Mouse (Mus musculus): ENCODE measurements around the gene Fam229a. TPM values are rescaled to one million over a fixed set of nuclear protein-coding genes. Genes with fewer than 3 reads are reported as not detected.

Gene Fam229a
- total and polyA plus RNA-seq, 2 experiments from 2014 or later, result 0.22 TPM; not detected in 1

GRCm38 (mm10) chr4:129479863-129480262 is 11.1 kb upstream of the Fam229a start:
- Histone ChIP-seq H3K4me3 (ENCODE audit: low read depth, low read length) (no peak overlapping the region), H3K9me3 (replicated peaks; ENCODE audit: control insufficient read depth, low read length) (no peaks in the 10 kb centered on the region), H3K9ac (replicated peaks; ENCODE audit: low read depth, low read length) (no peak overlapping the region), H3K36me3 (replicated peaks; ENCODE audit: control insufficient read depth, insufficient read depth, low read length) (peaks cover 76% of the 10 kb centered on the region), H3K4me2 (ENCODE audit: low read depth, low read length) (no peak overlapping the region), H3K27me3 (ENCODE audit: control insufficient read depth, insufficient read depth, low read length) (no peaks in the 10 kb centered on the region), H3K27ac (ENCODE audit: low read depth) (no peak overlapping the region), H3K4me1 (ENCODE audit: control insufficient read depth, insufficient read depth) (no peaks in the 10 kb centered on the region)
- no peak for DNase-seq (ENCODE audit: low spot score)
- ATAC-seq (ENCODE audit: insufficient read depth, low read depth), result no peak
- 87% methylated on average over 3 of the region's 3 CpGs for WGBS
- TF ChIP-seq CTCF (IDR thresholded peaks at IDR 0.05; ENCODE audit: low read depth) (no peak), EP300 (IDR thresholded peaks at IDR 0.05; ENCODE audit: low read depth) (no peak)

DNA sequence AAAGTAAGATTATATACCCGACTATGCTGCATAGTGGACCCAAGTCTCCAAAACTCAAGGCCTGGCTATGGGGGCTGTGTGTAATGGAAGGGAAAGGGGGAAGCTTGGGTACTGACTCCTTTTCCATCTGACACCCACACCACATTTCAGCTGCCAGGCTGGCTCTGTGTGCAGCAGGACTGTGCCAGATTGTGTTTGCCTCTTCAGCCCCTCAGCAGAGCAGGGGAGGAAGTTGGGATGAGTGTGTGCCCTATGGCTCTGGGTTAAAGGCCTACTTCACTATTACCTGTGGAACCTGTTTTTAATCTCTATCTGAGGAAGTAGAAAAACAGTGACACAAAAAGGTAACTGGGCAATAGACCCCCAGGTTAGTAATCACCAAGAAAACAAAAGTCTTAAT is 9.9 kb upstream of the Fam229a start:
- no peaks in the 10 kb centered on the region for H3K4me1 ChIP-seq (ENCODE audit: control insufficient read depth, insufficient read depth)
- H3K9ac ChIP-seq (replicated peaks; ENCODE audit: low read depth, low read length), result no peak overlapping the region
- TF ChIP-seq EP300 (IDR thresholded peaks at IDR 0.05; ENCODE audit: low read depth) (no peak), CTCF (IDR thresholded peaks at IDR 0.05; ENCODE audit: low read depth) (no peak)
- no peak overlapping the region for H3K4me3 ChIP-seq (ENCODE audit: low read depth, low read length)
- no peaks in the 10 kb centered on the region for H3K27me3 ChIP-seq (ENCODE audit: control insufficient read depth, insufficient read depth, low read length)
- H3K36me3 ChIP-seq (replicated peaks; ENCODE audit: control insufficient read depth, insufficient read depth, low read length), result peaks cover 76% of the 10 kb centered on the region
- DNase-seq (ENCODE audit: low spot score) (no peak), ATAC-seq (ENCODE audit: insufficient read depth, low read depth) (no peak)
- WGBS, result 76% methylated on average over 1 of the region's 1 CpGs
- no peak overlapping the region for H3K27ac ChIP-seq (ENCODE audit: low read depth)
- H3K4me2 ChIP-seq (ENCODE audit: low read depth, low read length), result no peak overlapping the region
- no peaks in the 10 kb centered on the region for H3K9me3 ChIP-seq (replicated peaks; ENCODE audit: control insufficient read depth, low read length)

DNA sequence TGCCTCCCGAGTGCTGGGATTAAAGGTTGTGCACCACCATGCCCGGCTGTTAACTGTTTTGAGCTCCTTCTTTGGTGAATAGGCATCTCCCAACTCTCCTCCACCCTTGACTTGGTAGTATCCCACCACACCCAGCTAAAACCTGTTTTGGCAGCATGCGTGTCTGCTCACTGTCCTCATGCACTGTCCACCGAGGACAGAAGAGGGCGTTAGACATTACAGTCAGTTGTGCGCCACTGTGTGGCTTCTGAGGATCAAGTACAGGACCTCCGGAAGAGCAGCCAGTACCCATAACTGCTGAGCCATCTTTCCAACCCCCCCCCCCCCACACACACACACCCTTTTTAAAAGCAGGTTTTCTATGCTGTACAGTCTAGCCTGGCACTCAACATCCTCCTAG is 3.7 kb downstream of the Fam229a start:
- H3K4me2 ChIP-seq (ENCODE audit: low read depth, low read length), result no peak overlapping the region

DNA sequence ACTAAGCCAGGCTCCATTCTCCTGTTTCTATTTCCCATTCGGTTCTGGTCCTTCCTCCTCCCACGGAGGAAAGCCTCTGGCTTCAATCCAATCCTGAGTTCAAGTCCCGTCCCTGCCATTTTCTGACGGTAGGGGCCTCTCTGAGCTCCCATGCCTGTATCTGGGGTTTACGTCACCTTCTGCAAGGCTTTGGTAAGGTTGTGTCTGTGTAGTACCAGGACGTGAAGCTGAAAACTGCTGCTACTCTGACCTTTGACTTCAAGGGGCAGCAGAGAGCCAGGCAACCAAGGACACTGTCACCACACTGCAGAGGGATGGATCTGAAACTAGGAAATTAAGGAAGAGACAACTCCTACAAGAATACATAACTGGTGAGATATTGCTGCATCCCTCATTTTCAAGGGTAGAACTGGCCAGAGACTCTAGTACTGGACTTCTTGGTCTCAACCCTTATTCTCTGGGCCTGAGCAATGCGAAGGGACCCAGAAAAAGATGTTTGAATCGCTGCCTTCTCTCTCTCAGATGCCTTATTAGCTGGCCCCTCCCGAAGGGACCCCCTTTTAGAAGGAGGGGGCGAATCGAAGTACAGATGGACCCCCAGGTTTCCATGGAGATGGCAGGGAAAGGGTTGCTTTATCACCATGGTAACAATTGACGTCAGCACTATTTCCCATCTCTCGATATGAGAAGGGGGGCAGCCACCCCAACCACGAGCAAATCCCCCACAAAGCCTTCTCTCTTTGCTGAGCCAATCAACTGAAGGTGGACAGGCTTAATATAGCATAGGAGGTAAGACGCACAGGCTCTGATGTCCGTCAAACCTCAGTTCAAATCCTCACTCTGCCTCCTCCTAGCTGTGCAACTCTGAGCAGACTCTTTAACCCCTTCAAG is 4.9 kb downstream of the Fam229a start:
- Histone ChIP-seq H3K9ac (replicated peaks; ENCODE audit: low read depth, low read length) (no peak overlapping the region), H3K4me3 (ENCODE audit: low read depth, low read length) (no peak overlapping the region), H3K36me3 (replicated peaks; ENCODE audit: control insufficient read depth, insufficient read depth, low read length) (no peaks in the 10 kb centered on the region), H3K9me3 (replicated peaks; ENCODE audit: control insufficient read depth, low read length) (no peaks in the 10 kb centered on the region), H3K27me3 (ENCODE audit: control insufficient read depth, insufficient read depth, low read length) (peaks cover 17% of the 10 kb centered on the region), H3K4me2 (ENCODE audit: low read depth, low read length) (no peak overlapping the region), H3K27ac (ENCODE audit: low read depth) (peak overlapping the region; percentile 65), H3K4me1 (ENCODE audit: control insufficient read depth, insufficient read depth) (peaks cover 13% of the 10 kb centered on the region; the same call in 1 of the 2 replicates)
- no peak for ATAC-seq (ENCODE audit: insufficient read depth, low read depth)
- DNase-seq (ENCODE audit: low spot score), result no peak
- TF ChIP-seq CTCF (IDR thresholded peaks at IDR 0.05; ENCODE audit: low read depth), result peak; percentile 32
- TF ChIP-seq EP300 (IDR thresholded peaks at IDR 0.05; ENCODE audit: low read depth), result no peak
- 31% methylated on average over 16 of the region's 16 CpGs for WGBS

More for the DNA sequence above, 3.7 kb downstream of the Fam229a start:
- H3K9ac ChIP-seq (replicated peaks; ENCODE audit: low read depth, low read length), result no peak overlapping the region
- H3K36me3 ChIP-seq (replicated peaks; ENCODE audit: control insufficient read depth, insufficient read depth, low read length), result 0 out of 2 replicates have a peak, but pooled peaks cover 1% of the 10 kb centered on the region
- 66% methylated on average over 7 of the region's 7 CpGs for WGBS
- no peaks in the 10 kb centered on the region for H3K9me3 ChIP-seq (replicated peaks; ENCODE audit: control insufficient read depth, low read length)
- no peak for DNase-seq (ENCODE audit: low spot score)
- TF ChIP-seq CTCF (IDR thresholded peaks at IDR 0.05; ENCODE audit: low read depth) (0 out of 2 replicates have a peak, but pooled peaks have one; percentile 9), EP300 (IDR thresholded peaks at IDR 0.05; ENCODE audit: low read depth) (no peak)
- ATAC-seq (ENCODE audit: insufficient read depth, low read depth), result 0 out of 2 replicates have a peak, but pooled peaks have one; percentile 12
- H3K27ac ChIP-seq (ENCODE audit: low read depth), result no peak overlapping the region
- peaks cover 14% of the 10 kb centered on the region; the same call in 1 of the 2 replicates for H3K4me1 ChIP-seq (ENCODE audit: control insufficient read depth, insufficient read depth)
- H3K4me3 ChIP-seq (ENCODE audit: low read depth, low read length), result no peak overlapping the region
- H3K27me3 ChIP-seq (ENCODE audit: control insufficient read depth, insufficient read depth, low read length), result peaks cover 22% of the 10 kb centered on the region

DNA sequence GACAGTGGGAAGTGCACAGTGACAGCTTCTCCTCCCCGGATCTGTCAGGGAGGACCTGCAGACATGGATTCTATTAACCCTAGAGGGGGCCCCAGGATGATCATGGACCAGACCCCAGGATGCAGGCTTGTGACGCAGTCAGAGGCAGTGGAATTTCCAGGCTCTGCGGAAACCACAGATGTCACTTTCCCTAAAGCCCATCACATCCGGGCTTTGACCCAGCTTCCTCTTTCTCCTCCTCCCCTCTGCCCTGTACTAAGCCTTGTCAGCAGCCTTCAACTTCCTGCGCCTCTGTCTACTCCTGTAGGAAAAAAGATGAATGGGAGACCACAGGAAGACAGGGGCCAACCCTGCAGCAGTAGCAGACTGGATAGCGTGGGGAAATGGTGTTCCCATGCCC is 5.6 kb downstream of the Fam229a start:
- peaks cover 12% of the 10 kb centered on the region for H3K4me1 ChIP-seq (ENCODE audit: control insufficient read depth, insufficient read depth)
- no peaks in the 10 kb centered on the region for H3K9me3 ChIP-seq (replicated peaks; ENCODE audit: control insufficient read depth, low read length)
- ATAC-seq (ENCODE audit: insufficient read depth, low read depth) (0 out of 2 replicates have a peak, but pooled peaks have one; percentile 8), DNase-seq (ENCODE audit: low spot score) (peak; percentile 65)
- no peaks in the 10 kb centered on the region for H3K36me3 ChIP-seq (replicated peaks; ENCODE audit: control insufficient read depth, insufficient read depth, low read length)
- H3K4me2 ChIP-seq (ENCODE audit: low read depth, low read length), result no peak overlapping the region
- TF ChIP-seq EP300 (IDR thresholded peaks at IDR 0.05; ENCODE audit: low read depth) (no peak), CTCF (IDR thresholded peaks at IDR 0.05; ENCODE audit: low read depth) (no peak)
- WGBS, result 28% methylated on average over 6 of the region's 6 CpGs
- no peak overlapping the region for H3K4me3 ChIP-seq (ENCODE audit: low read depth, low read length)
- peak overlapping the region; percentile 65 for H3K27ac ChIP-seq (ENCODE audit: low read depth)
- H3K9ac ChIP-seq (replicated peaks; ENCODE audit: low read depth, low read length), result no peak overlapping the region
- H3K27me3 ChIP-seq (ENCODE audit: control insufficient read depth, insufficient read depth, low read length), result peaks cover 11% of the 10 kb centered on the region
